Mouse (Mus musculus) heart, adult 2 months (tissue): ENCODE measurements around the gene Trim65.

Experiments used
- CTCF ChIP-seq: fragments of 200-600 bp; IDR thresholded peaks from 2 replicates; pipeline ENCODE4 v1.8.1; 2022; ENCODE audit warnings: antibody characterized with exemption, mild to moderate bottlenecking, moderate library complexity
- EP300 ChIP-seq: fragments of 200-500 bp; IDR thresholded peaks from 2 replicates; pipeline ENCODE4 v1.6.1; 2011; ENCODE audit warnings: low read depth, low read length, control low read depth; ENCODE audit not compliant: insufficient read depth
- POLR2A ChIP-seq: fragments of 200-500 bp; IDR thresholded peaks from 2 replicates; pipeline ENCODE4 v1.6.1; 2011; ENCODE audit warnings: mild to moderate bottlenecking, low read depth, low read length, control low read depth; ENCODE audit not compliant: insufficient read depth

- no peak for TF ChIP-seq POLR2A
- TF ChIP-seq EP300: no peak
- TF ChIP-seq CTCF: no peak
Measured at GRCm38 (mm10) chr11:116103572-116103971, 27.4 kb downstream of the Trim65 start.
